Mouse (Mus musculus) activated CD4-positive, CD25-positive, alpha-beta regulatory T cell (primary cell): ENCODE data around the gene Slc16a6. TPM values are rescaled to one million over a fixed set of nuclear protein-coding genes. Genes with fewer than 3 reads are reported as not detected.

Experiments used
- polyA plus RNA-seq, 2 experiments: library from polyadenylated mRNA; unstranded; fragments of 100-300 nt; shearing (Covaris generic); gene quantifications; one replicate each; pipeline ENCODE4 v1.2.1; 2017

The Slc16a6 gene
- 10 to 100 TPM; 19.0 to 29.3 TPM for polyA plus RNA-seq

DNA sequence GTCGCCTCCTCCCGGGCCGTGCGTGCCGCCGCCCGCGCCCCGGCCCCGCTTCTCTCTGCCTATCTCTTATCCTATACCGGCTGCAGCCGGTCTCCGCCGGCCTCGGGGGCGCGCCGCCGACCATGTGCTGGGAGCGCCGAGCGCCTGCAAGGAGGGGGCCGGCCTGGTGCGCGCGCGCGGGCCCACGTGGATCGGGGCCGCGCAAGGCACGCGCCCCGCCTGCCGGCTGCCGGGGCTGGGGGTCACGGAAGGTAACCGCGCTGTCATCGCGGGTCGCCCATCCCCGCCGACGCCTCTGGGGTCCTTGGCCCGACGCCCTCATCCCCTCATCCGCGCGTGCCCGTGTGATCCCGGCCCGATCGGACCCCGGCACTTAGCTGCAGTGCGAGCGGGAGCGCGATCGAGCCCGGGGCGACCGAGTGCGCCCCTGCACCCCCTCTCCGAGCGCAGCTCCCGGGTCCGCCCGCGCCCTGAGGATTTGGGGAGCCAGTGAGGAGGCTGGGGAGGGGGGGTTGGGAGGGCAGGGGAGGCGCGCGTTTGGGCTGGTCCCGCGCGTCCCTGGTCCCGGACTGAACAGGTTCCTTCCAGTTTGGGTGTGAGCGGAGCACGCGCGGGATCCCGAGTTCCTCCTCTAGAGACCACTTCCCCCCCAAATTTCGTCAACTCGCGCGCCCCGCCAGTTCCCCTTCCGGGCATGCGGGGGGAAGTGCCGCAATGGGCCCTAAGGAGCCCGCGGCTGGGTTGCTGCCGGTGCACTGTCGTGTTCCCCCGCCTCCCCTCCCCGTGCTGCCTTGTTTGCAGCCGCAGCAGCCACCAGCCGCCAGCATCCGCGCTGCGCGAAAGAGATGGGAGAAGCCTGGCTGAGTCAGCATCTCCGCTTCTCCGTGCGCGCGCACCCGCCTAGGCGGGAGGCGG, at the start of gene Slc16a6, which contains the start of gene Arsg:
TSS of gene Slc16a6 (minus strand) at position 428 of the 915 bp plus-strand sequence.
TSS of gene Arsg (plus strand) at position 204 of the 915 bp plus-strand sequence.

GRCm38 (mm10) chr11:109425392-109426271, 47.8 kb downstream of the Slc16a6 start, which contains the start of gene Amz2:
Gene Amz2, plus strand, starts transcription at chr11:109425946.

DNA sequence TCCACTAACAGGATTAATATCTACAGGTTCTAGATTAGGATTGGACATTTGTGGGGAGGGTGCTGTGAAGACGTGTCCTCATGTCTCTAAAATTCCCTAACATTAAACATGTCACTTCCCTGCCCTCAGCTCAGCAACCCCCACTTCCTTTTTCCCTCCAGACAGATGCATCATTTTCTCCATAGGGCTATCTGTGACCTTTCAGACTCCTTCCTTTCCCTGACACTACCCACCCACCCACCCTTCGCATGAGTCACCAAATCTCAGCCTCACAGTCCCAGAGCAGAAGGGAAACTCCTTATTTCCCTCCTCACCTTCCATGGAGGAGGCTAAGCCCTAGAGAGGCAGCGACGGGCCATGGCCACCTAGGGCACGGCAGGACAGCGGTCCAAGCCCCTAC, 59.8 kb downstream of the Slc16a6 start, which contains the start of gene 9930022D16Rik:
TSS of gene 9930022D16Rik (plus strand) at position 301 of the 400 bp plus-strand sequence.

Other genes starting within 250 kb of the Slc16a6 start
- gene Rgs9, start 175.5 kb downstream of the Slc16a6 start, polyA plus RNA-seq, result 1 to 10 TPM; 2.3 to 2.4 TPM
- 10 to 100 TPM; 72.3 to 87.2 TPM for gene Gna13, start 110.8 kb downstream of the Slc16a6 start, polyA plus RNA-seq
- under 1 TPM in 1 of 2 experiments, not detected in 1; 0.19 TPM for gene 9930022D16Rik, start 59.7 kb downstream of the Slc16a6 start, polyA plus RNA-seq
- 10 to 100 TPM; 36.8 to 36.9 TPM for gene Amz2, start 47.7 kb downstream of the Slc16a6 start, polyA plus RNA-seq
- gene Arsg, start 224 bp downstream of the Slc16a6 start, polyA plus RNA-seq, result 1 to 10 TPM; 1.9 to 3.1 TPM
- 1 to 10 TPM in 1 of 2 experiments, under 1 TPM in 1; 0.09 to 1.2 TPM for gene Wipi1, start 138.4 kb upstream of the Slc16a6 start, polyA plus RNA-seq
- gene Prkar1a, start 175.8 kb upstream of the Slc16a6 start, polyA plus RNA-seq, result 100 to 1,000 TPM; 398 to 565 TPM
- 1 to 10 TPM; 6.5 to 7.9 TPM for gene Fam20a, start 248.7 kb upstream of the Slc16a6 start, polyA plus RNA-seq